Mouse (Mus musculus) hindbrain, postnatal 0 days (tissue): ENCODE results near the gene Bco1. TPM values are rescaled to one million over a fixed set of nuclear protein-coding genes. Genes with fewer than 3 reads are reported as not detected.
A peak's percentile ranks its signal among the peaks of the same experiment; 100 is the strongest.

ENCODE experiments used
- ATAC-seq: fragments of 200-750 bp; cut with Nextera tagmentation; 2 replicates; pipeline ENCODE4 v1.8.0; 2017; ENCODE audit warnings: mild to moderate bottlenecking, moderate TSS enrichment, moderate library complexity
- DNase-seq: peaks from one replicate; pipeline ENCODE4 v3.0.0-alpha.2; 2015; ENCODE audit warnings: low spot score
- H3K27ac ChIP-seq: fragments of 300-500 bp; sonication (generic); 2 replicates; pipeline ENCODE4 v1.5.1; 2014; ENCODE audit warnings: mild to moderate bottlenecking
- H3K27me3 ChIP-seq: fragments of 300-500 bp; sonication (generic); 2 replicates; pipeline ENCODE4 v1.6.1; 2014; ENCODE audit warnings: low read length, mixed read lengths; ENCODE audit not compliant: insufficient read depth
- H3K36me3 ChIP-seq: fragments of 300-500 bp; sonication (generic); 2 replicates; pipeline ENCODE4 v1.6.1; 2014; ENCODE audit warnings: low read length, mixed read lengths; ENCODE audit not compliant: insufficient read depth
- H3K4me1 ChIP-seq: fragments of 300-500 bp; sonication (generic); 2 replicates; pipeline ENCODE4 v1.6.1; 2014; ENCODE audit warnings: antibody characterized with exemption, low read length, mixed read lengths; ENCODE audit not compliant: insufficient read depth
- H3K4me2 ChIP-seq: fragments of 300-500 bp; sonication (generic); 2 replicates; pipeline ENCODE4 v1.6.1; 2014; ENCODE audit warnings: low read depth, mild to moderate bottlenecking, low read length, moderate library complexity, mixed read lengths
- H3K4me3 ChIP-seq: fragments of 300-500 bp; sonication (generic); 2 replicates; pipeline ENCODE4 v1.5.1; 2014; ENCODE audit warnings: low read length
- H3K9ac ChIP-seq: fragments of 300-500 bp; sonication (generic); replicated peaks from 2 replicates; pipeline ENCODE4 v1.6.1; 2014; ENCODE audit warnings: mild to moderate bottlenecking, low read length, moderate library complexity, mixed read lengths
- H3K9me3 ChIP-seq: fragments of 300-500 bp; sonication (generic); 2 replicates; pipeline ENCODE4 v1.6.1; 2016; ENCODE audit warnings: low read length, mixed read lengths
- CTCF ChIP-seq: IDR thresholded peaks from 2 replicates; pipeline ENCODE4 v1.5.1; 2016; ENCODE audit warnings: antibody characterized with exemption, control low read depth, low read depth
- WGBS: fragments of 180-500 bp; shearing (Covaris S2); extraction: QIAGEN DNeasy Blood & Tissue Kit; methylation state at CpG from one replicate; pipeline ENCODE4 v1.1.7; 2014; 5-methylcytosine and 5-hydroxymethylcytosine counted together
- polyA plus RNA-seq: library from polyadenylated mRNA; unstranded; fragments of >200 nt; fragmentation: Nextera tagmentation; extraction: Ambion mirVana; gene quantifications from 2 replicates; pipeline ENCODE4 v1.2.1, GENCODE M21; 2015
- total RNA-seq: library from RNA; depleted of rRNA; stranded (reverse); fragments of >200 nt; gene quantifications from 2 replicates; pipeline ENCODE4 v1.2.3, GENCODE M21; 2014

Gene Bco1
- total and polyA plus RNA-seq, 2 experiments from 2014 or later, result 0.21 to 0.39 TPM

GRCm38 (mm10) chr8:117074350-117075182 lies 21.1 kb upstream of the Bco1 start:
- ATAC-seq, result no peak
- H3K9ac ChIP-seq, result no peak overlapping the region
- H3K9me3 ChIP-seq, result no peaks in the 10 kb centered on the region
- H3K27me3 ChIP-seq, result no peaks in the 10 kb centered on the region
- H3K4me3 ChIP-seq, result no peak overlapping the region
- WGBS, result 65% methylated on average over 10 of the region's 10 CpGs
- no peak for DNase-seq
- H3K4me1 ChIP-seq, result no peaks in the 10 kb centered on the region
- no peak overlapping the region for H3K27ac ChIP-seq
- H3K4me2 ChIP-seq, result no peak overlapping the region
- TF ChIP-seq CTCF, result no peak
- H3K36me3 ChIP-seq, result no peaks in the 10 kb centered on the region

- H3K4me1 ChIP-seq, result no peaks in the 10 kb centered on the region
- ATAC-seq, result no peak
- 75% methylated on average over 7 of the region's 7 CpGs for WGBS
- no peak for DNase-seq
- no peak overlapping the region for H3K4me3 ChIP-seq
- no peaks in the 10 kb centered on the region for H3K9me3 ChIP-seq
- H3K9ac ChIP-seq, result no peak overlapping the region
- no peak overlapping the region for H3K27ac ChIP-seq
- H3K4me2 ChIP-seq, result no peak overlapping the region
- no peaks in the 10 kb centered on the region for H3K36me3 ChIP-seq
- TF ChIP-seq CTCF, result no peak
- no peaks in the 10 kb centered on the region for H3K27me3 ChIP-seq
Measured at GRCm38 (mm10) chr8:117078367-117078926, 17.2 kb upstream of the Bco1 start.

GRCm38 (mm10) chr8:117079652-117080051 lies 16.0 kb upstream of the Bco1 start:
- no peaks in the 10 kb centered on the region for H3K27me3 ChIP-seq
- 86% methylated on average over 14 of the region's 14 CpGs for WGBS
- H3K36me3 ChIP-seq, result no peaks in the 10 kb centered on the region
- DNase-seq (no peak), ATAC-seq (no peak)
- no peaks in the 10 kb centered on the region for H3K9me3 ChIP-seq
- TF ChIP-seq CTCF, result no peak
- no peaks in the 10 kb centered on the region for H3K4me1 ChIP-seq
- no peak overlapping the region for H3K27ac ChIP-seq
- no peak overlapping the region for H3K4me2 ChIP-seq
- H3K9ac ChIP-seq, result no peak overlapping the region
- no peak overlapping the region for H3K4me3 ChIP-seq

DNA sequence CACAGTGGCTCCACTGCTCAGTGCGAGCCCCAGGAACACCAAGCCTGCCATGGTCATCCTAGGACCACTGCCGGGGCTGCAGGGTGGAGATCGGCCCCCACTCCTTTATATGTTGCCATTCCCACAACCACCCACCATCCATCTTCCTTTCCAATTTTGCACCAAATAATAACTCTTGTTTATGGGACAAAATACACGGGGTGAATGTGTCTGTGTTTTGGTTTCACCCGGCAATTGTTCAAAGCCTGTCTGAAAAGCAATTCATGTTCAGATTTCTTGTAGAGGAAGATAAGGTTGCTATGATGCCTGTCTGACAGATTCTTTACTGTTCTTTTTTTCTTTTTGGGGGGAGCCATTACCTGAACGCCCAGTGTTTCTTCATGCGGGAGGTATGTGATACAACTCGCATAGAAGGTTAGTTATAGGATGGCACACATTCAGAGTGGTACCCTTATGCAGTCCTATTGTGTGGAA lies 13.2 kb upstream of the Bco1 start, which contains the start of gene Pkd1l2:
TSS of gene Pkd1l2 (minus strand) at position 51 of the 474 bp plus-strand sequence.
- Histone ChIP-seq H3K27ac (no peak within 1 kb of the TSS), H3K4me2 (no peak within 1 kb of the TSS), H3K27me3 (no peaks in the 10 kb centered on the region), H3K9me3 (no peaks in the 10 kb centered on the region), H3K36me3 (no peaks in the 10 kb centered on the region), H3K4me3 (no peak within 1 kb of the TSS), H3K4me1 (no peaks in the 10 kb centered on the region), H3K9ac (no peak within 1 kb of the TSS)
- 86% methylated on average over 8 of the region's 8 CpGs for WGBS
- no peak for TF ChIP-seq CTCF
- no peak for DNase-seq
- ATAC-seq, result no peak

DNA sequence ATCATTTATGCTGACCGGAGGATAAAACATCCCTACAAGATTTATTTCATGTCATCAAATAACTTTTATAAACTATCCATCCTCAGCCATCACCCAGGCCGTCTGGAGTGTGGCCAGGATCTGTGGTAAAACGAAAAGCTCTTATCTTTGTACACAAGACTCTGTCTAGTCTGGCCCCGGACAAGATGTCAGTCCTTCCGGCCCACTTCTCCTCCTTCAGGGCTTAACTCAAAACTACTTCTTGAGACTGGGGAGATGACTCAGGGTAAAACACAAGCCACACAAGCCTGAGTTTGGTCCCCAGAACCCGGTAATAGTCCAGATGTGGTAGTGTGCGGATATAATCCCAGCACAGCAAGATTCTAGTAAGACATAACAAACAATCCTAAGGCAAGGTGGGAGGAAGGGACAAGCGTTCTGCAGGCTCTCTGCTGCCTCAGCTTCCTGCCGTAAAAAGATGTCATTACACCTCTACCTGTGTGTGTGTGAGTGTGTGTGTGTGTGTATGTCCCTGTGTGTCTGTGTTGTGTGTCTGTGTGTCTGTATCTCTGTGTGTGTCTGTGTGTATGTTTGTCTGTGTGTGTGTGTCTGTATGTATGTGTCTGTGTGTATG lies 12.6 kb upstream of the Bco1 start:
- Histone ChIP-seq H3K36me3 (no peaks in the 10 kb centered on the region), H3K9me3 (no peaks in the 10 kb centered on the region), H3K9ac (no peak overlapping the region), H3K4me2 (no peak overlapping the region), H3K27ac (no peak overlapping the region), H3K4me1 (no peaks in the 10 kb centered on the region), H3K27me3 (no peaks in the 10 kb centered on the region), H3K4me3 (no peak overlapping the region)
- DNase-seq (no peak), ATAC-seq (no peak)
- 72% methylated on average over 9 of the region's 9 CpGs for WGBS
- TF ChIP-seq CTCF, result peak; percentile 25; the same call in 1 of the 2 replicates

DNA sequence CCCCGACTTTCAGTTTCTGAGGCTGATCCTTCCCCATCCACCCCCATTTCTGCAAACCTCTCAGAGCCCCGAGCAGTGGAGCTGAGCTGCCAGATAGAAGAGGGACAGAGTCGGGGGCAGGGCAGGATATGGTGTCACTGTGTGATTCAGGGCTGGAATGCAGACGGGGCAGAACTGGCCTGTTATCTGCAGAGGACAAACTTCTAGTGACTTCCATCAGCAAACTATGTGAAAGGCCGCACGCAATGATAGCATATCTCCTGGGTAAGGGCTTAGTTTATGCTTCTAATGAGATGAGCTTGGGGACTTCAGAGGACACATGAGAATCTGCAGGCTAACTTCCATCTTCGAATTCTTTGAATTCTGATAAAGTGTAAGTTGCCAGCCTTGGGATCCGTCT lies 10.1 kb upstream of the Bco1 start:
- no peak overlapping the region for H3K4me3 ChIP-seq
- WGBS, result 71% methylated on average over 8 of the region's 8 CpGs
- TF ChIP-seq CTCF, result no peak

More for the DNA sequence above, 10.1 kb upstream of the Bco1 start:
- H3K9ac ChIP-seq, result no peak overlapping the region
- DNase-seq (no peak), ATAC-seq (no peak)
- no peak overlapping the region for H3K4me2 ChIP-seq
- no peak overlapping the region for H3K27ac ChIP-seq
- H3K4me1 ChIP-seq, result no peaks in the 10 kb centered on the region
- no peaks in the 10 kb centered on the region for H3K9me3 ChIP-seq
- H3K36me3 ChIP-seq, result no peaks in the 10 kb centered on the region
- H3K27me3 ChIP-seq, result no peaks in the 10 kb centered on the region
